Mouse (Mus musculus): ENCODE data around the gene Acly.

- no peak for TF ChIP-seq POU5F1 (IDR thresholded peaks at IDR 0.05; ENCODE audit: borderline replicate concordance, low read length)
- TF ChIP-seq CTCF (conservative IDR thresholded peaks at IDR 0.05; ENCODE audit: low read length): no peak
- no peak for TF ChIP-seq NANOG (IDR thresholded peaks at IDR 0.05; ENCODE audit: borderline replicate concordance, low read length)
Measured at GRCm38 (mm10) chr11:100472935-100473295, 54.9 kb downstream of the Acly start.
